Mouse (Mus musculus) stomach, postnatal 0 days (tissue): Measurements from ENCODE around the gene Cib3.

Experiments
- CTCF ChIP-seq: IDR thresholded peaks from 2 replicates; pipeline ENCODE4 v1.5.1; 2016; ENCODE audit warnings: antibody characterized with exemption, low read depth, mild to moderate bottlenecking, moderate library complexity
- EP300 ChIP-seq: optimal IDR thresholded peaks from 2 replicates; pipeline ENCODE3; 2016; ENCODE audit warnings: antibody characterized with exemption

DNA sequence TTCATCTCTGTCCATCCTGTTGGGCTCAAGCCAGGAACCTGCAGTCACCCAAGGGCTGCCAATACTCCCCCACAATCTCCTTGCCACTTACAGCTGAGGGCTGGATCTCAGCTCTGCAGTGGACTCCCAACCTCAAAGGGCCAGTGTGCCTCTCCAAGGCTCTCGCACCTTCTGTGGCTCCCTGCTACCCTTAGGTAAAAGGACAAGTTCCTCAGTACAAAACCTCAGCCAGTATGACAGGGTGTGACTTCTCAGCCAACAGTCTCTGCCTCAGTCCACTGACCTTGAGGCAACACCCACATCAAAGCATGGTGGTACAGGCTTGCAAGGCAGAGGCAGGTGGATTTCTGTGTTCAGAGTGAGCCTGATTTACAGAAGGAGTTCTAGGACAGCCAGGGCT, 791 bp downstream of the Cib3 start:
- no peak for TF ChIP-seq EP300
- TF ChIP-seq CTCF, result no peak
